Mouse (Mus musculus) liver, adult 2 months (tissue): Measurements from ENCODE around the gene Acp6. TPM values are rescaled to one million over a fixed set of nuclear protein-coding genes. Genes with fewer than 3 reads are reported as not detected.
"Not testable (repeated sequence)": the region's sequence is repeated elsewhere in the genome, so short reads cannot be mapped to it uniquely, and the experiment has no call there.

Experiments used
- DNase-seq: peaks from one replicate; pipeline ENCODE4 v3.0.0-alpha.2; 2011; ENCODE audit warnings: low read depth, low spot score; ENCODE audit errors: extremely low read depth
- H3K27ac ChIP-seq: fragments of 200-500 bp; replicated peaks from 2 replicates; pipeline ENCODE4 v1.5.1; 2012; ENCODE audit warnings: low read depth, mild to moderate bottlenecking, control low read depth, inconsistent platforms, low read length; ENCODE audit not compliant: insufficient read depth
- H3K27me3 ChIP-seq: fragments of 200-500 bp; 2 replicates; pipeline ENCODE4 v1.6.1; 2012; ENCODE audit warnings: mild to moderate bottlenecking, moderate library complexity, low read length, inconsistent platforms; ENCODE audit not compliant: control insufficient read depth, insufficient read depth
- H3K36me3 ChIP-seq: fragments of 200-500 bp; 2 replicates; pipeline ENCODE4 v1.6.1; 2012; ENCODE audit warnings: low read length, inconsistent platforms; ENCODE audit not compliant: control insufficient read depth, insufficient read depth
- H3K4me1 ChIP-seq: fragments of 200-500 bp; 2 replicates; pipeline ENCODE4 v1.6.1; 2011; ENCODE audit warnings: low read length; ENCODE audit not compliant: control insufficient read depth, insufficient read depth
- H3K4me3 ChIP-seq: fragments of 200-500 bp; 2 replicates; pipeline ENCODE4 v1.5.1; 2011; ENCODE audit warnings: low read depth, mild to moderate bottlenecking, control low read depth, low read length, moderate library complexity; ENCODE audit not compliant: insufficient read depth
- H3K79me2 ChIP-seq: fragments of 200-500 bp; 2 replicates; pipeline ENCODE4 v1.6.1; 2012; ENCODE audit warnings: inconsistent platforms, mild to moderate bottlenecking, low read length, moderate library complexity; ENCODE audit not compliant: control insufficient read depth, insufficient read depth
- H3K9ac ChIP-seq: fragments of 200-500 bp; 2 replicates; pipeline ENCODE4 v1.6.1; 2012; ENCODE audit warnings: low read depth, mild to moderate bottlenecking, control low read depth, inconsistent platforms, low read length
- CTCF ChIP-seq: fragments of 200-500 bp; IDR thresholded peaks from 2 replicates; pipeline ENCODE4 v1.5.1; 2011; ENCODE audit warnings: low read depth, low read length, control low read depth
- POLR2A ChIP-seq: fragments of 200-500 bp; IDR thresholded peaks from 2 replicates; pipeline ENCODE4 v1.6.1; 2011; ENCODE audit warnings: low read length, control low read depth; ENCODE audit not compliant: insufficient read depth; ENCODE audit errors: extremely low read depth
- WGBS: fragments of 180-500 bp; shearing (Covaris S2); methylation state at CpG from one replicate; pipeline ENCODE4 v1.1.7; 2018; 5-methylcytosine and 5-hydroxymethylcytosine counted together
- polyA plus RNA-seq: library from polyadenylated mRNA; depleted of rRNA; stranded (reverse); fragments of >200 nt; gene quantifications from 2 replicates; pipeline ENCODE4 v1.2.3, GENCODE M21; 2012; rRNA removed
- total RNA-seq: library from RNA; depleted of rRNA; stranded (reverse); fragments of >200 nt; gene quantifications from 2 replicates; pipeline ENCODE4 v1.2.3, GENCODE M21; 2014; rRNA removed

Acp6 gene
- total RNA-seq (31.9 and 34.2 TPM in 2 replicates), polyA plus RNA-seq (33.7 and 37.5 TPM in 2 replicates)

DNA sequence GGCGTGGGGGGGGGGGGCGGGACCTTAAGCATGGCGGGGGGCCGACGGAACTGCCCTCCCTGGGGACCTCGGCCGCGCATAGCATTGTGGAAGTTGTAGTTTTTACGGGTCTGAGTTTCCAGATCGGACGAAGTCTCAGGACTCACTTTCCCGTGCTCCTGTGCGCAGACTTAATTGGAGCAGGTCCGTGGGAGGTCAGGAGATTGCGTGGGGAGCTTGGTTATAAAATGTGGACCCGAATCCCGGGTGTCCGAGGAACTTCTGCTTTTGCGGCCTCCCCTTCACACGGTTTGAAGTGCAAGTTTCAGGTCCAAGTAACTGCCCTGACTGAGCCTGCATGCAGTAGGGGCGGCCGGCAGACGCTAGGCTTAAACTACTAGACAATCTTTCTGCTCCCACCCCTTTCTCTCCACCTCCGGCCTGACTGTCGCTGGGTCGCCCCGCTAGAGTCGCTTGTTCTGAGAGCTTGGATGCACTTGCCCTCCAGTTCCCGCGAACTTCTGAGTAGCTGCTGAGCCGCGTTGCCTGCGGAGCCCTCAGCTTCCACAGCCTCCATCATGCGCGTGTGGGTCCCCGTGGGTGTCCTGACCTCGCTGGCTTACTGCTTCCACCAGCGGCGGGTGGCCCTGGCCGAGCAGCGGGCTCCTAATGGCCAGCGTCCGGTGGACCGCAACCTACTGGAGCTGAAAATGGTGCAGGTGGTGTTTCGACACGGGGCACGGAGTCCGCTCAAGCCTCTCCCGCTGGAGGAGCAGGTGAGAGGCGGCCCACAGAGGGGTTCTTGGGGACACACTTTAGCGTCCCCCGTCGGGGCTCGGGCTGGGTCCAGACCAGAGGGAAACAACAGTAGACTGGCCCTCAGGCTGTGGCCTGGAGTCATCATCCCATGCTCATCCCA, at the start of gene Acp6:
TSS of gene Acp6 (plus strand) at position 167 of the 898 bp plus-strand sequence.
- TF ChIP-seq CTCF, result no peak
- peak; percentile 52; the same call in 1 of the 2 replicates for TF ChIP-seq POLR2A
- Histone ChIP-seq H3K79me2 (peaks cover 5% of the 10 kb centered on the region; the same call in 1 of the 2 replicates), H3K27me3 (no peaks in the 10 kb centered on the region), H3K9ac (peak within 1 kb of the TSS; percentile 87), H3K4me3 (peak within 1 kb of the TSS; percentile 92), H3K36me3 (no peaks in the 10 kb centered on the region), H3K27ac (peak within 1 kb of the TSS; percentile 81), H3K4me1 (peaks cover 5% of the 10 kb centered on the region; the same call in 1 of the 2 replicates)
- DNase-seq, result peak; percentile 94
- WGBS, result under 1% methylated on average over 54 of the region's 54 CpGs

DNA sequence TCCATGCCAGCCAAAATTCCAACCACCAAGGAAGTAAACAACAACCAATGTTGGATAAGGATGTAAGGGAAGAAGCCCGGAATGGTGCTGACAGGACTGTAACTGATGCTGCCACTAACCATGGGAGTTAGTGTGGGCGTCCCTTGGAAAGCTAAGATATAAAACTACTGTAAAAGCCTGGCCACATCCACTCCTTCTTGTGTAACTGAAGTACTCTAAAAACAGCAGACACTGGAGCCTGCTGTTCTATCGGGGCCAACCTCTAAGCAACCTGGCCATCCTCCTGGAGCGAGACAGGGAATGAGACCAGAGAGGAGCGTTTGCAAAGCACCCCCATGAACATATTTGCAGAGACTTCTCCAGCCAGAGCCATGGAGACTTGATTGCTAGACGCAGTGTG, 41.1 kb upstream of the Acp6 start:
- no peak overlapping the region for H3K27ac ChIP-seq
- H3K27me3 ChIP-seq, result no peaks in the 10 kb centered on the region
- no peak overlapping the region for H3K9ac ChIP-seq
- no peak for DNase-seq
- no peaks in the 10 kb centered on the region for H3K79me2 ChIP-seq
- H3K4me3 ChIP-seq, result no peak overlapping the region
- H3K4me1 ChIP-seq, result no peaks in the 10 kb centered on the region
- no peak for TF ChIP-seq CTCF
- TF ChIP-seq POLR2A, result no peak
- 79% methylated on average over 6 of the region's 6 CpGs for WGBS
- H3K36me3 ChIP-seq, result no peaks in the 10 kb centered on the region

DNA sequence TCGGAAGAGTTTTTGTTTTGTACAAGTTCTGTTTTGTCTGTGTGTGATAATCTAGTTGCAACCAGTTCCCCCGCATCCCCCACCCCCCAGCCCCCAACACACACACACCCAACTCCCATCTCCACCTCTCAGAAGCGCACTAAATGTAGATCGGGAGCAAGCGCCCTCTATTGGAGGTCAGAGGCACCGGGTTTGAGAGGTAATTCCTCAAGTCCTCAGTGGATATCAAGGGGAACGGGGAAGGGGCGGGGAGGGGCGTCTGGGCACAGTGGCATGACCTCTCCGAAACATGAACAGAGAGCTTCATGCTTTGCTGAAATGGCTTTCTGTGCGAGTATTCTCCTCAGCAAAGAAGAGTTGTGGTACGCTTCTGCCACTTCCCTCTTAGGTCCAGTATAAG, 40.3 kb upstream of the Acp6 start:
- no peaks in the 10 kb centered on the region for H3K4me1 ChIP-seq
- H3K36me3 ChIP-seq, result no peaks in the 10 kb centered on the region
- no peaks in the 10 kb centered on the region for H3K79me2 ChIP-seq
- 62% methylated on average over 12 of the region's 12 CpGs for WGBS
- H3K9ac ChIP-seq, result no peak overlapping the region
- TF ChIP-seq CTCF (peak; percentile 19; the same call in 1 of the 2 replicates), POLR2A (no peak)
- H3K27ac ChIP-seq, result no peak overlapping the region
- no peak for DNase-seq
- H3K27me3 ChIP-seq, result no peaks in the 10 kb centered on the region
- no peak overlapping the region for H3K4me3 ChIP-seq

DNA sequence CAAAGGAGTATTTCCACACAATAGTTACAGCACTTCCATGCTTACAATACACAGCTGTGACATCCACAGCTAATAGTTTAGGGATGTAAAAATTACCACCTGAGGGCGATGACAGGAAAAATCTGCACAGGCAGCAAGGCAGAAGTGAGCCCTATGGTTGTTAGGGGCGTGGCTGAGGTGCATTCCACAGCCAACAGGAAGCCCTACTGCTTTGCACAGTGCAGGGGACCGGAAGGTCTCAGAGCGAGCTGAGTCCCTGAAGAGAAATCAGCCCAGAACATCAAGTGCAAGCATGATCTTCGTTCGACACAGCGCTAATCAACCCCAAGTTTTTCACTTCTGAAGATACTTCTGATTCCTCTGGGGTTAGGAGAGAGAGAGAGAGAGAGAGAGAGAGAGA, 34.4 kb upstream of the Acp6 start:
- Histone ChIP-seq H3K79me2 (no peaks in the 10 kb centered on the region), H3K9ac (no peak overlapping the region), H3K27ac (no peak overlapping the region), H3K4me3 (no peak overlapping the region), H3K4me1 (no peaks in the 10 kb centered on the region), H3K27me3 (no peaks in the 10 kb centered on the region), H3K36me3 (no peaks in the 10 kb centered on the region)
- no peak for DNase-seq
- TF ChIP-seq CTCF, result no peak
- TF ChIP-seq POLR2A, result no peak
- whole genome bisulfite sequencing, result 46% methylated on average over 7 of the region's 7 CpGs

DNA sequence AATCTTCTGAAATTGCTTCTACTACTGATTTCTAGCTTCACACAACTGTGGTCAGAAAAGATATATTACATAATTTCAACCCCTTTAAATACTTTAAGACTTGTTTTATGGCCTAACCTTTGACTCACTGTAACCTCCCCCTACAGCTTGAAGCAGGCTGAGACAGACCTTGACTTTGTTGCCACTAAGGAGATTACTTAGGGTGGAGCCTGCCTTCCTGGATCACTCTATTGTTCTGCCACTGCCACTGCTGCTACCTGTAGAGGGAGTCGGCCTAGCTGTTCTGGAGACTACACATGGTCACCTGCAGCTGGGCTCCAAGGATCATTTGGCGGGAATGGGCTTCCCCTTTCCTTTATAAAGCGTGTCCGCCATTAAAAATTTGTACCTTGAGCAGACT, 29.2 kb upstream of the Acp6 start:
- DNase-seq, result no peak
- Histone ChIP-seq H3K4me1 (no peaks in the 10 kb centered on the region), H3K4me3 (no peak overlapping the region), H3K27ac (no peak overlapping the region), H3K36me3 (no peaks in the 10 kb centered on the region), H3K27me3 (no peaks in the 10 kb centered on the region), H3K9ac (no peak overlapping the region), H3K79me2 (no peaks in the 10 kb centered on the region)
- WGBS, result 83% methylated on average over 4 of the region's 4 CpGs
- TF ChIP-seq POLR2A (no peak), CTCF (no peak)

DNA sequence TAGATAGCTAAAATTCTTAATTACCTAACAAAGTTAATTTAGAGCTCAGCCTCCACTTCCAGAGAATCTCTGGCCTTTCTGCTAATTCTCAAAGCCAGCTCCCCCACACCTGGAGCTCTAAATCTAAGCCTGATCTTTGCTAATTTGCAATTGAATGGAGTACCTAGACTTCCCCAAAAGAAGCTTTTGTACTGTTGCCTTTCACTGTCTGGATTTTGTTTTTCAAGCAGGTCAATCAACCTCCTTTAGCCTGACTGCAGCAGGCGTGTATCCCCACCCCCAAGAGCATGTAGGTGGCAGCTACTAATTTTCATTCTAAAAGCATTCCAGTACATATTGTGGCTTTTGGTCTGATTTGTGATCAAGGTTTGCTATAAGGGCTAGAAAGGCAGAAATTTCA, 20.9 kb upstream of the Acp6 start:
- 97% methylated on average over 1 of the region's 1 CpGs for WGBS
- H3K4me1 ChIP-seq, result not testable (repeated sequence)

More for the DNA sequence above, 20.9 kb upstream of the Acp6 start:
- not testable (repeated sequence) for H3K79me2 ChIP-seq, H3K27ac ChIP-seq, H3K4me3 ChIP-seq, H3K27me3 ChIP-seq, H3K36me3 ChIP-seq, DNase-seq, H3K9ac ChIP-seq
